Mouse (Mus musculus): ENCODE data around the gene Gnat1.

Gnat1 gene

GRCm38 (mm10) chr9:107626158-107626843 lies 53.2 kb downstream of the Gnat1 start:
- DNase-seq = no peak

- DNase-seq = no peak
Measured at GRCm38 (mm10) chr9:107625351-107626128, 54.0 kb downstream of the Gnat1 start.

GRCm38 (mm10) chr9:107624951-107625350 lies 54.6 kb downstream of the Gnat1 start:
- DNase-seq = no peak

- peak; percentile 61 for DNase-seq
Measured at GRCm38 (mm10) chr9:107624539-107624938, 55.0 kb downstream of the Gnat1 start.

Data from kidney, postnatal 10 days (tissue).